Mouse (Mus musculus) hindbrain, embryonic 14.5 days (tissue): ENCODE results near the gene Slc12a5. TPM values are rescaled to one million over a fixed set of nuclear protein-coding genes. Genes with fewer than 3 reads are reported as not detected.

Experiments used
- ATAC-seq: fragments of 200-750 bp; cut with Nextera tagmentation; 2 replicates; pipeline ENCODE4 v1.8.0; 2017; ENCODE audit warnings: moderate number of reproducible peaks, mild to moderate bottlenecking, moderate TSS enrichment, moderate library complexity; ENCODE audit not compliant: low FRiP score
- DNase-seq: peaks from one replicate; pipeline ENCODE4 v3.0.0-alpha.2; 2015; ENCODE audit warnings: low spot score
- H3K27ac ChIP-seq: fragments of 300-500 bp; sonication (generic); 2 replicates; pipeline ENCODE4 v1.5.1; 2014; ENCODE audit warnings: mild to moderate bottlenecking, moderate library complexity
- H3K27me3 ChIP-seq: fragments of 300-500 bp; sonication (generic); 2 replicates; pipeline ENCODE4 v1.6.1; 2014; ENCODE audit warnings: mild to moderate bottlenecking, low read length, mixed read lengths; ENCODE audit not compliant: control insufficient read depth, insufficient read depth
- H3K36me3 ChIP-seq: fragments of 300-500 bp; sonication (generic); replicated peaks from 2 replicates; pipeline ENCODE4 v1.6.1; 2014; ENCODE audit not compliant: control insufficient read depth, insufficient read depth
- H3K4me1 ChIP-seq: fragments of 300-500 bp; sonication (generic); replicated peaks from 2 replicates; pipeline ENCODE4 v1.6.1; 2014; ENCODE audit warnings: antibody characterized with exemption, low read length, mixed read lengths; ENCODE audit not compliant: control insufficient read depth, insufficient read depth
- H3K4me2 ChIP-seq: fragments of 300-500 bp; sonication (generic); replicated peaks from 2 replicates; pipeline ENCODE4 v1.6.1; 2014; ENCODE audit warnings: mild to moderate bottlenecking, moderate library complexity
- H3K4me3 ChIP-seq: fragments of 300-500 bp; sonication (generic); replicated peaks from 2 replicates; pipeline ENCODE4 v1.5.1; 2014; ENCODE audit warnings: mild to moderate bottlenecking, low read length
- H3K9ac ChIP-seq: fragments of 300-500 bp; sonication (generic); 2 replicates; pipeline ENCODE4 v1.6.1; 2014
- H3K9me3 ChIP-seq: fragments of 300-500 bp; sonication (generic); 2 replicates; pipeline ENCODE4 v1.6.1; 2016; ENCODE audit warnings: low read length; ENCODE audit not compliant: control insufficient read depth
- WGBS: fragments of 180-500 bp; shearing (Covaris S2); extraction: QIAGEN DNeasy Blood & Tissue Kit; methylation state at CpG from one replicate; pipeline ENCODE4 v1.1.7; 2014; 5-methylcytosine and 5-hydroxymethylcytosine counted together
- polyA plus RNA-seq: library from polyadenylated mRNA; unstranded; fragments of >200 nt; fragmentation: Nextera tagmentation; extraction: Ambion mirVana; gene quantifications from 2 replicates; pipeline ENCODE4 v1.2.1, GENCODE M21; 2014

The Slc12a5 gene
- polyA plus RNA-seq, 1 experiment from 2014 or later: 62.1 TPM

DNA sequence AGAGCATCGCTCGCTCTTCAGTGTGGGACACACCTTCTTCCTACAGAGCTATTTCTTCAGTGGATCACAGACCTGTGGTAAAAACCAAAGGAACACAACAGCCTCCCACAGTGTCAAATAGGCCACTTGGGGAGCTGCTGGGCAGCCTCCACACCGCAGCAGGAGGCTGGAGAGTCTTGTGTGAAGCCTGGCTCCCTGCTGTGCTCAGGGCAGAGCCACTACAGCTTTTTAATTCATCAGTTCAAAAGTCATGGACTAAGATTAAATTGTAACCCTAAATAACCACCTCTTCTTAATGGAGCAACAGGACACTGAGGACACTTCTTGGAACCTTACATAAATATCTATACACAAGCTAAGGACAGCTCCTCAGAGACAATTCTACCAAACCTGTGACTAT is 42.5 kb downstream of the Slc12a5 start:
- no peak overlapping the region for H3K9ac ChIP-seq
- ATAC-seq: no peak
- H3K4me2 ChIP-seq: no peak overlapping the region
- no peak overlapping the region for H3K4me3 ChIP-seq
- H3K36me3 ChIP-seq: peaks cover 100% of the 10 kb centered on the region
- no peak overlapping the region for H3K27ac ChIP-seq
- WGBS: 77% methylated on average over 3 of the region's 3 CpGs
- peaks cover 6% of the 10 kb centered on the region; the same call in 1 of the 2 replicates for H3K4me1 ChIP-seq
- DNase-seq: no peak
- peaks cover 6% of the 10 kb centered on the region for H3K27me3 ChIP-seq
- H3K9me3 ChIP-seq: no peaks in the 10 kb centered on the region

DNA sequence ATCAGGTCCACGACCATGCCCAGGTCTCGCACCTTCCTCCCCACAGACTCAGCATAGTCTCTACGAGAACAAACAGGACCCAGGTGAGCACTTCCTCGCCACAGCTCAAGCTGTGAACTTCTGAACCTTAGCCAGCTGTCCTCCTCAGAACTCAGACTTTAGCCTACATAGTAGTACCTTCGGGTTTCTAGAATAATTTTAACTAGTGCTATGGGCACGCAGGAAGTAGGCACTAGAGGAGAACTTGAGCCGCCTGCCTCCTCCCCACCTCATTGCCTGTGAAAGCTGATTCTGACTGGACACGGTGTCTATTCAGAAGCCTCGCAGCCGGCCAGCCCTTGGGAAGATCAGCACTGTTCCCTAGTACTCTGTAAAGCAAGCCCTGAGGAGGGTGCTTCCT is 43.6 kb downstream of the Slc12a5 start:
- peaks cover 100% of the 10 kb centered on the region for H3K36me3 ChIP-seq
- no peak overlapping the region for H3K27ac ChIP-seq
- no peak overlapping the region for H3K4me2 ChIP-seq
- no peak overlapping the region for H3K9ac ChIP-seq
- ATAC-seq: no peak
- DNase-seq: no peak
- no peaks in the 10 kb centered on the region for H3K4me1 ChIP-seq
- H3K27me3 ChIP-seq: no peaks in the 10 kb centered on the region
- no peaks in the 10 kb centered on the region for H3K9me3 ChIP-seq
- no peak overlapping the region for H3K4me3 ChIP-seq
- WGBS: 90% methylated on average over 10 of the region's 10 CpGs

DNA sequence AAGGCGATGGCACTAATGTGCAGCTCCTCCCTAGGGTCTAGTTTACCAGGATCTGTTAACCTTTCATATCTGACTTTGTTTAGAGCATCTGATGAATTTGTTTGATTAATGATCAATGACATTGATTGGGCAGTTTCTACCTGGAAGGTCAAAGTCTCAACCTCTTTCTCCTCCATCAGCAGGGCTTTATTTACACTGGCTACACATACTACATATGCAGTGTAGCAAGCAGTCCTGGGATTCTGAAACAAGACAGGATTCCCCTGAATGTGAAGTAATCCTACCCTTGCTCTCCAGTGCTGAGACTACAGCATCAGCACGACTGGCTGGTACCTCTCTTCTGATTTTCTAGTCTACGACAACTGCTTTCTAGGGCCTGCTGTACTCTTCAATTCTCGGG is 46.2 kb downstream of the Slc12a5 start:
- ATAC-seq (no peak), DNase-seq (no peak)
- H3K36me3 ChIP-seq: peaks cover 100% of the 10 kb centered on the region
- H3K9me3 ChIP-seq: no peaks in the 10 kb centered on the region
- H3K4me1 ChIP-seq: no peaks in the 10 kb centered on the region
- 98% methylated on average over 4 of the region's 4 CpGs for WGBS
- no peak overlapping the region for H3K27ac ChIP-seq
- no peak overlapping the region for H3K9ac ChIP-seq
- H3K27me3 ChIP-seq: no peaks in the 10 kb centered on the region
- no peak overlapping the region for H3K4me3 ChIP-seq
- H3K4me2 ChIP-seq: no peak overlapping the region

DNA sequence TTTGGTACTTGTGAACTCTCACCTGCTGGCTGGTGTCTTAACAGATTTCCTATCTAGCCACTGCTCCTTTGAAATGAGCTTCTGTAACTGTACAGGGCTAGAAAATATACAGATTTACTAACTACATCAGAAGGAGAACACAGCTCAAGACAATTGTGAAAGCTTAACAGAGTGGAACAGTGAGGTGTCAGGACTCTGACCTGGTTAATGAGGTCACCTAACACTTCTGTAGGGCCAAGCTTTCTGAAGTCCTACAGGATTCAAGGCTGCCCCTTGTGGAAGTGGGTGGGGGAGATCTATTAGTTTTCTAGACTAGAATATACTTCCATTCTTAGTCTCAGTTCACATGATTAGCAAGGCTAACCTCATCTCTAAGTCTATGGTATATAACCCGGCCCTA is 47.4 kb downstream of the Slc12a5 start:
- ATAC-seq (no peak), DNase-seq (no peak)
- H3K4me1 ChIP-seq: no peaks in the 10 kb centered on the region
- H3K9me3 ChIP-seq: no peaks in the 10 kb centered on the region
- H3K27ac ChIP-seq: no peak overlapping the region
- H3K4me3 ChIP-seq: no peak overlapping the region
- H3K27me3 ChIP-seq: no peaks in the 10 kb centered on the region
- H3K36me3 ChIP-seq: peaks cover 99% of the 10 kb centered on the region
- no peak overlapping the region for H3K9ac ChIP-seq
- 96% methylated on average over 1 of the region's 1 CpGs for WGBS
- no peak overlapping the region for H3K4me2 ChIP-seq

DNA sequence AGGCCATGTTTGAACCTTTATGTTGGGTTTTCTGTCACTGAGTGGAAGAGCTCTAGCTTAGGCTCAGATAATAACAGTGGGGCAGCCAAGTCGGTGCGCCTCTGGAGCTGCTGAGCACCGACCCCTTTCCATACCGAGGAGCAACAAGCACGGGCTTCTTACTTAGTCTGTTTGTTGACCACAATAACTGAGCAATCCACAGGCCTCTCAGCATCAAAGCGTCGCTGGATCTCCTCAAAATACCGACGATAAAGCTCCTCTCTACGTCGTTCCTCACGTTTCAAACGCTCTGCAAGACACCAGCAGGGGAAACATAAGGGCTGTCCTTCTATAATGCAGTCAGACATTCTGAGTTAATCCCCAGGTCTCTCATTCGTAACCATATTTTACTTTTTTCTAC is 48.6 kb downstream of the Slc12a5 start:
- 97% methylated on average over 14 of the region's 14 CpGs for WGBS

DNA sequence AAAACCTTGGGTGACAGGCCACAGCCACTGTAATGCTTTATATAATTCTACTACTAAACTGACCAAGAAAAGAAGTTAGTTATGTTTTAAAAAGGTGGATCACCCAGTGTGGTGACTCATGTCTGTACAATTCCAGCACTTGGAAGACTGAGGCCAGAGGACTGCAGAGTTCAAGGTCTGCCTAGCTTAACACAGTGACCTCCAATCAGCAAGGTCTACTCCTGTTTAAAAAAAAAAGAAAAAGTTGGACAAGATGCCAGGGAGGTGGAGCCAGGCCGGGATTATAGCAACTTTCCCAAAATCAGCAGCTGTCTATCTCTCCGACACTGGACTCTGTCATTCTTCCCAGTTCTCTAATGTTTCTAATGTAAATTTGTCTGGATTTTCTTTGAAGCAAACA is 49.0 kb downstream of the Slc12a5 start:
- ATAC-seq: no peak
- no peak for DNase-seq
- H3K4me2 ChIP-seq: no peak overlapping the region
- H3K27me3 ChIP-seq: no peaks in the 10 kb centered on the region
- H3K27ac ChIP-seq: no peak overlapping the region
- H3K36me3 ChIP-seq: peaks cover 84% of the 10 kb centered on the region
- H3K4me1 ChIP-seq: no peaks in the 10 kb centered on the region
- 97% methylated on average over 2 of the region's 2 CpGs for WGBS
- no peak overlapping the region for H3K4me3 ChIP-seq
- H3K9me3 ChIP-seq: no peaks in the 10 kb centered on the region
- H3K9ac ChIP-seq: no peak overlapping the region

More for the DNA sequence above, 48.6 kb downstream of the Slc12a5 start:
- H3K36me3 ChIP-seq: peaks cover 88% of the 10 kb centered on the region
- no peak overlapping the region for H3K27ac ChIP-seq
- no peaks in the 10 kb centered on the region for H3K4me1 ChIP-seq
- H3K9ac ChIP-seq: no peak overlapping the region
- no peaks in the 10 kb centered on the region for H3K9me3 ChIP-seq
- H3K4me3 ChIP-seq: no peak overlapping the region
- ATAC-seq: no peak
- H3K4me2 ChIP-seq: no peak overlapping the region
- H3K27me3 ChIP-seq: no peaks in the 10 kb centered on the region
- DNase-seq: no peak

DNA sequence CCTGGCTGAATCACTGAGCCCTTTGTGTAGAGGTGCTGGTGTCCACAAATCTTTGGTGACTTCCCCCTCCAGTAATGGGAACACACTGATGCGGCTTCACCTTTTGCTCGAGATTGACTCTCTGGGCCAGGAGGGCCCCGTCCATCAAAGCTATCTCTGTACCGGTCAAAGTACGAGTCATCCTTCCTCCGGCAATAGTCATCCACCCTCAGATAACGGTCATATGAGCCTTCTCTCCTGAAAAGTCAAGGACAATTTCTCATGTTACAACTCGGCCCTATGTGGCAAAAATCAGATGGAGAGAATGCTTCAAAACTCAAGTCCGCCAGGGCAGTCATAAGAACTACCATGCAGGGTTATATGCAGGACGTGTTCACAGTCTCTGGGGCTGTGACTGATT is 49.7 kb downstream of the Slc12a5 start:
- no peak for ATAC-seq
- Histone ChIP-seq H3K9me3 (no peaks in the 10 kb centered on the region), H3K4me2 (no peak overlapping the region), H3K9ac (no peak overlapping the region), H3K36me3 (peaks cover 77% of the 10 kb centered on the region), H3K27me3 (no peaks in the 10 kb centered on the region), H3K27ac (no peak overlapping the region), H3K4me3 (no peak overlapping the region), H3K4me1 (no peaks in the 10 kb centered on the region)
- WGBS: 92% methylated on average over 10 of the region's 10 CpGs
- no peak for DNase-seq

DNA sequence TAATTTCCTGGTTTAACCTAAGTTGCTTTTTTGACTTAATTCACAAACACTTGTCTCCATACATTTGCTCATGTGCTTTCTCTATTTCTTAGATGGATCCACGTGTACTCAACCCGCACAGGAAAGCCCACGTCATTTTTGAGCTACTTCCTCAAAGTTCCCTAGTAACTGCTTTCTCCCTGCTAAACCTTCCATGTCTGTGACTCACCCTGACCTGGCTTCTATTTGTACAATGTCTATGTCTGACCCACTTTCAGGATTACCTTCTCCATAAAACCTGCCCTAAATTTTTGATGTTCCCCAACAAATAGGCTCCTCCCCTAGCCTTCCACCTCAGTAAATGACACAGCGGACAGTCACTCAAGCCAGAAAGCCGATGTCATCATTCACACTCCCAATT is 54.3 kb downstream of the Slc12a5 start:
- no peak overlapping the region for H3K9ac ChIP-seq
- no peak overlapping the region for H3K4me3 ChIP-seq
- H3K27ac ChIP-seq: no peak overlapping the region
- no peaks in the 10 kb centered on the region for H3K9me3 ChIP-seq
- H3K36me3 ChIP-seq: peaks cover 40% of the 10 kb centered on the region
- H3K4me2 ChIP-seq: no peak overlapping the region
- no peaks in the 10 kb centered on the region for H3K4me1 ChIP-seq
- ATAC-seq: no peak
- DNase-seq: no peak
- WGBS: 93% methylated on average over 5 of the region's 5 CpGs
- no peaks in the 10 kb centered on the region for H3K27me3 ChIP-seq

DNA sequence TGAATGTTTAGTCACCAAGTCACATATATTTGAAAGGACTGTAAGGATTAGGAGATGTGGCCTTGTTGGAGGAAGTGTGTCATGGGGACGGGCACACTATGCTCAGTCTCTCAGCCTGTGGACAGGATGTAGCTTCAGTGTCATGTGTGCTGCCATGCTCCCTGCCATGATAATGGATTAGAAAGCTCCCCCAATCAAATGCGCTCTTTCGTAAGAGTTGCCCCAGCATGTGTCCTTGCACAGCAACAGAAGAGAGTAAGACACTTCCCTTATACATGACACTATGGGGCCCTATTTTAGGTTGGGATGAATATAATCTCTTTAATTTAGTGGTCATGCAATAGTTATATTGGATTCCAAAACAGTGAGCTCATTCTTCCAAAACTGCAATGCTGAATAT is 59.9 kb downstream of the Slc12a5 start:
- H3K4me3 ChIP-seq: no peak overlapping the region
- no peak for ATAC-seq
- no peak overlapping the region for H3K9ac ChIP-seq
- H3K4me2 ChIP-seq: no peak overlapping the region
- H3K9me3 ChIP-seq: no peaks in the 10 kb centered on the region
- WGBS: 66% methylated on average over 3 of the region's 3 CpGs
- DNase-seq: no peak
- H3K27me3 ChIP-seq: no peaks in the 10 kb centered on the region
- no peaks in the 10 kb centered on the region for H3K4me1 ChIP-seq
- H3K36me3 ChIP-seq: peaks cover 33% of the 10 kb centered on the region
- H3K27ac ChIP-seq: no peak overlapping the region

DNA sequence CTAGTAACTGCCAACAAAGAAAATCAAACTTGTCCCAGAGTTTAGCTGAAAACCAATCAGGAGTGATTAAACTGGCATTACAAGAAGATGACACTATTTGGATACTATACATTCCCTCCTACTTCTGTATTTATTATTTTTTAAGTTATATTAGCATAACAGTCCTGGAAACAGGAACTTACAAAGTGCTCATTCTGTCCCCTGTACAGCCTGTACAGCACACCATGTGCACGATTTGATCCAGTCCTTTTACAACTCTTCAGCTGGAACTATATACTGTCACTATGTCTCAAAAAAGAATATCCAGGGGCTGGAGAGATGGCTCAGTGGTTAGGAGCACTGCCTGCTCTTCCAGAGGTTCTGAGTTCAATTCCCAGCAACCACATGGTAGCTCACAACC is 66.6 kb downstream of the Slc12a5 start:
- DNase-seq (no peak), ATAC-seq (no peak)
- Histone ChIP-seq H3K4me3 (no peak overlapping the region), H3K36me3 (peaks cover 9% of the 10 kb centered on the region), H3K9me3 (no peaks in the 10 kb centered on the region), H3K27me3 (no peaks in the 10 kb centered on the region), H3K4me1 (peaks cover 18% of the 10 kb centered on the region), H3K4me2 (no peak overlapping the region), H3K27ac (no peak overlapping the region), H3K9ac (no peak overlapping the region)
- 81% methylated on average over 1 of the region's 1 CpGs for WGBS
